Mouse (Mus musculus): ENCODE data around the gene Gm867.
A peak's percentile ranks its signal among the peaks of the same experiment; 100 is the strongest.

The Gm867 gene

DNA sequence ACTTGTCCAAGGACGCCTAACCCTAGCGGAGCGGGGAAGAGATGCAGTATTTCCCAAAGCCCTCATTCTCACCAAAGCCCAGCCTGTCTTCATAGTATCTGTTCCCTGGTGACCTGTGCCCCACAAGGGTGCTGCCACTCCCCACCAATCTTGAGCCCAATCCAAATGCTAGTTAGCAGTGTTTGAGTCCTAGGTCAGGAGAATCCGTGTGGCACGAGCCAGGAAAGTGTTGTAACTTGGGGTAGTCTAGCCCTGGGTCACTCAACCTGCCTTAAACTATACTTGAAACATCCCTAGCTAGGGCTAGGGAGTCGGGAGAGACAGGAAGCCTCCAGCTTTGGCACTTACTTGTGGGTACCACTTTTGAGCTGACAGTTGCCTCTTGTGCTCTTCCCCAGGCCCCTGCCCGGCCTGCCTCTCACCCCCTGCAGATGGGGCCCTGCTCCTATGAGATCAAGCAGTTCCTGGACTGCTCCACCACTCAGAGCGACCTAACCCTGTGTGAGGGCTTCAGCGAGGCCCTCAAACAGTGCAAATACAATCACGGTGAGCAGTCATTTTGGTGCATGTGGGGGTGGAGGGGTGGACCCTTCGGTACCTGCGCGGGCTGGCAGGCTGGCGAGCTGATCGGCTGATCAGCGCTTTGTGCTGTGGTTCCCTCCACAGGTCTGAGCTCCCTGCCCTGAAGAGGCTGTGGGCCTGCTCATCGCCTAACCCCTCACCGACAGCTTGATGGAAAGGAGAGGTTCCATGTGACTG is 3.4 kb downstream of the Gm867 start:
- DNase-seq, result no peak

- peak; percentile 63 for DNase-seq
Measured at GRCm38 (mm10) chr10:75935680-75936541, 4.6 kb downstream of the Gm867 start, which contains the start of gene Mmp11. Gene Mmp11 (minus strand): TSS chr10:75936496.

DNA sequence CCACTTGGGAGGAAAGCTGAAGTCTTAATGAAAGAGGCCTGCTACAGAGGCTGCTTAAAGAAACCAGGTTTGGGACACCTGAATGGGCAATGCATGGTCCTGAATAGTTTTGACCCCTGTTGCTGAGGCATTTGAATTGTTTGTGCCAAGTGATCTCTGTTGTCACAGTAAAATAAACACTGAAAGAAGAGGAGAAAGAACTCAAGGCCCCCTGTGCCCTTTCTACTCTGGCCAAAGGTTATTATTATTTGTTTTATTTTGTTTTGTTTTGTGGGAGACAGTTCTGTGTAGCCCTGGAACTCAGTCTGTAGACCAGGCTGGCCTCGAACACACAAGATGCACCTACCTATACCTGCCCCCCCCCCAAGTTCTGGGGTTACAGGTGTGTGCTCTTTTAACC is 5.5 kb downstream of the Gm867 start:
- no peak for DNase-seq

GRCm38 (mm10) chr10:75932891-75933290 is 7.6 kb downstream of the Gm867 start, which contains the start of gene Chchd10:
Gene Chchd10 (plus strand): TSS chr10:75933130.
- no peak for DNase-seq

DNA sequence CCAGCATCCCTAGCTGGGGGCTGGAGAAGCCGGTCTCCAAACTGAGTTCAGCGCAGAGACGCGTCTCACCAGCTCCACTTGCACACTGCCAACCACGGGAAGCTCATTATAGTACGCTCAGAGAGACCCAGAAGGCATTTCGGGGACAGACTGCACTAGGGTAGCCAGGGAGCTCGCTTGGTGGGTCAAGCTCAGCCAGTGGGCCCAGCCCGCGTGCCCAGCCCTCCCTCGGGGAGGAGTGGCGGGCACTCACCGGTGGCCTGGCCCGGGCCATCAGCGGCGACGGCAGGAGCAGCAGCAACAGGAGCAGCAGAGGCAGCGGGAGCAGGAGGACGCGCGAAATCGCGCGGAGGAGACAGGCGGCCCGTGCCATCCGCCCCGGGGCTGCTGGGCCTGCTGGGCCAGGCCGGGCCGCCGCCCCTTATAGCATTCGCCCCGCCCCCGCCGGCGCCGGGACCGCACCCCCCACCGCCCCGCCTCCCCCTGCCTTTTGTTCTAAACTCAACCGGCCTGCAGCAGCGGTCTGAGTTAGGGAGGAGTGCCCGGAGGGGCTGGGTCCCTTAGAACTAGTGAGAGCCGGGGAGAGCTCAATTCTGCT is 8.3 kb downstream of the Gm867 start:
- no peak for DNase-seq

DNA sequence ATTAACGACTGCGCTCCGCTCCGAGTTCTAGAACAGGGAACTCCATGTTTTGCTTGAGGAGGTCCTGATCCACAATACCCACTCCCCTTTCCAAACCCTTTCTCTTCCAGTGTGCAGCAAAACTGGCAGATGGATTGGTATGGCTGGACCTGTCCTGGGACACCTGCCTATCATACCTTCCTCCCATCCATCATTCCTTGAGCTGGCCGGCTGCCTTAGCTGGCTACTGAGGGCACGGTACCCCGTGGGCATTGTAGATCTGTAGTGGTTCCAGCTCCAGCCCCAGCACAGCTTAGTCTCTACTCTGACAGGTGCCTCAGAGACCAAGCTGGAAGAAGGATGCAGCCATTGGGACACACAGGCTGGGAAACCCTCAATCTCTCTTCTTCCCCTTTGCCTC is 9.2 kb downstream of the Gm867 start:
- DNase-seq, result no peak

DNA sequence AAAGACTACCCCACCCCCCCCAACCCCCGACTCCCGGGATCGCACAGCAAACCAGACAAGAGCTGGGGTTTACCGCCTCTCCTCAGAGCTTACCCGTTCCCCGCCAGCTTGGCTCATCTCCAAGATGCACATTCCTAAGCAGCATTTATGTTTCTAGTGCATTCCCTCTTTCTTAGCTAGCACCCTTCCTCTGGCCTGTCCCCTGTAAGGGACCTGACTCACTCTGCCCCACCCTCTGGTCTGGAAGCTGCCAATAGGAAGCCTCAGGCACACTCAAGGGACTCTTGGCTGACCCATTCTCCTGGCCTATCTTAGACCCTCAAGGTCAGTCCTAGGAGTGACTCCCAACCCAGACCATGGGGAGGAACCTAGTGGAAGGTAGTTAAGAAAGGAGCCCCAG is 10.2 kb downstream of the Gm867 start:
- peak; percentile 43 for DNase-seq

- DNase-seq, result no peak
Measured at GRCm38 (mm10) chr10:75926396-75926795, 14.1 kb downstream of the Gm867 start.

- no peak for DNase-seq
Measured at GRCm38 (mm10) chr10:75924324-75924723, 16.1 kb downstream of the Gm867 start.

GRCm38 (mm10) chr10:75921726-75922560 is 18.5 kb downstream of the Gm867 start:
- DNase-seq, result peak; percentile 37

GRCm38 (mm10) chr10:75921026-75921725 is 19.3 kb downstream of the Gm867 start, which contains the start of gene Smarcb1:
Gene Smarcb1 (minus strand): TSS chr10:75921617.
- peak; percentile 97 for DNase-seq

DNA sequence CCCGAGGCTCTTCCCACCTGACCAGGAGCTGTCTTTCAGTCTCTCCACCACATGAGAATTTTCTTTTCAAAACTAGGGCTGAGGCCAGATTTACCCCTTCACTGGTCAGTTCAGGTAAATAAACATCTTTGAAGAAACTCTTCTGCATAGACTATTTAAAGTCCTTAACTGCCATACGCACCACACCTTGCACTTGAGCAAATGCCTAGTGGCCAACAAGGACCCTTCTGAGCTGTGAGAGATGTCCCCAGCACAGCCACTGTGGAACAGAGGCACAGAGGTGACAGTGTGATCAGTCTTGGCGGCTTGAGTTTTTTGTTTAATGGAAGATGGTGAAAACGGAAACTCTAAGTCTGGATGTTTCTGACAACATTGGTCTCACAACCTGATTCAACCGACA is 21.4 kb downstream of the Gm867 start:
- no peak for DNase-seq

DNA sequence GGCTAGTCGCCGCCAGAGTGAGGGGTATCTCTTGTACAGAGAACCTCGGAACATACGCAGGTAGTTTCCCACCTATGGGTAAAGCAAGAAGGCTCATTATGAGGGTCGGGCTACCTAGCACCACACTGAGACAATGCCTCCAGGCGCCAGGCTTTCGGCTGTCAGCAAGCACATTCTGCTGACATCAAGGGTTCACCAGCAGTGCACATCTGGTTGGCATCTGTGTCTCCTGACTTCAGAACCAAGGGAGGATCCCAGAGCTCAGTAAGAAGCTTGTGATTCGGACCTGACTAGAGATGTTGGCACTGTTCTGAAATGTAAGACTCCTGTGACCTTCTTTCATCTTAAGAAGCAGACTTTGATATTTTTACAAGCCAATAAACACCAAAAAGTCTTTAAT is 23.6 kb downstream of the Gm867 start:
- DNase-seq, result no peak

- no peak for DNase-seq
Measured at GRCm38 (mm10) chr10:75915557-75915956, 24.9 kb downstream of the Gm867 start.

DNA sequence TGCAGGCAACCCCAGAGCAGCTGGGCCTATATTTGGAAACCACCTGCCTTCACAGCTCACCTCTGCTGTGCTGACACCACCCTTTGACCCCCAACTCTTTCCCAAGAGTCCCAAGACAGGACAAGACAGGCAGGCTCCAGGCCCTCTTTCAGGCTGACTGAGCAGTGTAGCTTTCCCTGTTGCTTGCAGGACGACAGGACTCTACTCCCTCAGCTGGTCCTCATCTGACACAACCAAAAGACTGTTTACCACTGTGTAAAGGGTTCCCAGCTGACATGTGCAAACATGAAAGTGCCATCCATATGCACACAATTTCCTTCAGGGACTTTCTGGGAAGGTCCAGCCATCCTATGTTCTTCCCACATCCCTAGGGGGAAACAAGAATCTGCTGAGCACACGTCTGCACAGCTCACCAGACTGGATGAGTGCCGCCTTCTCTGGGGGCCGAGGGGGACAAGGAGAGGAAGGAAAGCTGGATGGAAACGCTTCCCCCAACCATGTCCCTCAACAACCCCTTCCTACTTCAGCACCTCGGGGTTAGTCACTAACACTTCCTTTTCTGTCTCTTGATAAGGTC is 27.4 kb downstream of the Gm867 start:
- no peak for DNase-seq

DNA sequence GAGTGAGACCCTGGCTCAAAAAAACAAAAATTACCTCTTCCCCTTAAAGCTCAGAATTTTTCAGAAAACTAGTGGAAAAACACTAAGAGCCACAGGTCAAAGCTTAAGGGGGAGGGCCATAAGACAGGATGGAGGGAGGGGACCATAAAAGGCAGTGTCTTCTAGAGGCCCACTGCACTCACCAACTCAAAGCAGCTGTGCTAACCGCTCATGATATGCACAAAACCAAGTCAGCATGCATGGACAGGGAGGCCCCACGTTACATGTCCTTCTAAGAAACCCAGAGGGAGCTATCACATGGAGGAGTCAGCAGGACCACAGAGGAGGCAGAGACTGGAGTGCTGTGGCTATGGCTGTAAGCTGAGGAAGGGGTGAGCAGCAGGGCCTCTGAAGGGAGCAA is 29.8 kb downstream of the Gm867 start:
- DNase-seq, result no peak

- DNase-seq, result no peak
Measured at GRCm38 (mm10) chr10:75906882-75907281, 33.6 kb downstream of the Gm867 start.

DNA sequence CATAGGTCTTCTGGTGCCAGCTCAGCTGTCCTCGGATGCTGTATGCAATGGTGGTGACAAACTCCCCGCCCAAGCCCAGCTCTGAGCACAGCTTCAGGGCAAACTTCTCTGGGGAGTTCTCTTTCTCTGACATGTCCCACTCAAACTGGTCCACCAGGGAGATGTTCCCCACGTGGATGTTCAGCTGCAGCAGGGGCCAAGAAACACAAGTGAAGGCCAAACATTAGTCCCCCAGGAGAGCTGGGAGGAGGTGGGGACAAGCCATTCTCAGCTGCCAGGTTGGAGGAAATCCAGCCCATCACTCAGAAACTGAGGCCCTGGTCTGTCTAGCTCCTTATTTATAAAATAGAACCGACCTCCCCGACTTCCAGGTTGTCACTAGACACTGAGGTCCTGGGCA is 36.1 kb downstream of the Gm867 start:
- no peak for DNase-seq

DNA sequence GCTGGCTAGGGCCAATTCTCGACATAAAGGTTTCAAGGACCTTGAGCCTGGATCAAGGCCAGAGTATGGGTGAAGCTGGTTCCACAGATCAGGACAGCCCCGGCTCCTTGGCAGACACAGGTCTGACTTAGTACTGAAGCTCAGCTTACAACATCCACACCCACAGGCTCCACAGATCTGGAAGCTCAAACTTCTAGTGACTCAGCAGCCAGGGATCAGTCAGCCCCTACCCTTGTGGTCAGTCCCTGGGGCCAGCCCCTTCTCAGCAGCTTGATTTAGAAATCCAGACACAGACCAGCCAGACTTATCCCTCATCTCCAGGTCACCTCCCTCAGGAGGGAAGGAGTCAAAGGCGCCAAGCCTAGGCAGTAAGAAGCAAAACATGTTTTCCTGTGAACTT is 41.6 kb downstream of the Gm867 start:
- no peak for DNase-seq

- DNase-seq, result no peak
Measured at GRCm38 (mm10) chr10:75898039-75898564, 42.4 kb downstream of the Gm867 start.

DNA sequence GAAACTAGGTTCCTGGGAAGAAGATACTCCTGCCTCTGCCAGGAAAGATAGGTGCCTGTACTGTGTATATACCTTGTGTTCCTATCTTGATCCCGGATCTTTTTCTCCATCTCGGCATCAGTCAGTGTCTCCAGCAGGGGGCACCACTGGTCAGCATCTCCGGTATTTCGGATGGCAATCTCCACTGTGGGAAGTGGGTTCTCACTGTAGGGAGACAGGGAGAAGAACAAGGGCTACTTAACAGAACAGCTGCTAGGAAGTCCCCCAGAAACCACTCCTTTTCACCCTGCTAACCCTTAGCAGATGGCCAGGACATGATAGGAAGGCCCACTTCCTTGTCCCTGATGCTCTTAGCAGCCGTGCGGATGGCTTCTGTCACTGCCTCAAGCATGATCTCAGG is 43.1 kb downstream of the Gm867 start:
- peak; percentile 86 for DNase-seq
